Mouse (Mus musculus) frontal cortex, postnatal 36 days (tissue): Measurements from ENCODE around the gene Snap91.

ENCODE experiments used
- DNase-seq, 2 experiments: peaks; one replicate each; pipeline ENCODE4 v3.0.0; 2022; ENCODE audit warnings: low spot score in 2 of 2

Gene Snap91

GRCm38 (mm10) chr9:86814340-86814739 is 66.1 kb downstream of the Snap91 start:
- no peak for DNase-seq

GRCm38 (mm10) chr9:86813327-86813726 is 67.1 kb downstream of the Snap91 start:
- DNase-seq = no peak

- DNase-seq = no peak
Measured at GRCm38 (mm10) chr9:86810696-86811232, 69.7 kb downstream of the Snap91 start.

- no peak for DNase-seq
Measured at GRCm38 (mm10) chr9:86810213-86810612, 70.2 kb downstream of the Snap91 start.

- no peak for DNase-seq
Measured at GRCm38 (mm10) chr9:86800600-86801163, 79.8 kb downstream of the Snap91 start.

GRCm38 (mm10) chr9:86799099-86799498 is 81.4 kb downstream of the Snap91 start:
- no peak for DNase-seq

GRCm38 (mm10) chr9:86798686-86799085 is 81.8 kb downstream of the Snap91 start:
- DNase-seq = no peak

- DNase-seq = no peak
Measured at GRCm38 (mm10) chr9:86798129-86798528, 82.3 kb downstream of the Snap91 start.

- no peak for DNase-seq
Measured at GRCm38 (mm10) chr9:86797553-86797952, 82.9 kb downstream of the Snap91 start.

- no peak for DNase-seq
Measured at GRCm38 (mm10) chr9:86795236-86795635, 85.2 kb downstream of the Snap91 start.

- DNase-seq = no peak
Measured at GRCm38 (mm10) chr9:86791927-86792326, 88.5 kb downstream of the Snap91 start.

- no peak for DNase-seq
Measured at GRCm38 (mm10) chr9:86789186-86789585, 91.3 kb downstream of the Snap91 start.

GRCm38 (mm10) chr9:86782836-86783235 is 97.6 kb downstream of the Snap91 start:
- no peak for DNase-seq

GRCm38 (mm10) chr9:86781426-86781825 is 99.0 kb downstream of the Snap91 start:
- no peak for DNase-seq

GRCm38 (mm10) chr9:86778212-86778611 is 102.2 kb downstream of the Snap91 start:
- DNase-seq = no peak

- no peak for DNase-seq
Measured at GRCm38 (mm10) chr9:86777309-86777708, 103.1 kb downstream of the Snap91 start.

- no peak for DNase-seq
Measured at GRCm38 (mm10) chr9:86775374-86775773, 105.1 kb downstream of the Snap91 start.

GRCm38 (mm10) chr9:86773996-86774395 is 106.5 kb downstream of the Snap91 start:
- DNase-seq = no peak

GRCm38 (mm10) chr9:86772897-86773296 is 107.6 kb downstream of the Snap91 start:
- no peak for DNase-seq

GRCm38 (mm10) chr9:86766991-86767390 is 113.5 kb downstream of the Snap91 start:
- no peak for DNase-seq

- no peak for DNase-seq
Measured at GRCm38 (mm10) chr9:86764002-86764401, 116.5 kb downstream of the Snap91 start.

GRCm38 (mm10) chr9:86762477-86763376 is 117.7 kb downstream of the Snap91 start:
- no peak for DNase-seq
